Mouse (Mus musculus) embryonic facial prominence, embryonic 15.5 days (tissue): ENCODE measurements around the gene Morn3. TPM values are rescaled to one million over a fixed set of nuclear protein-coding genes. Genes with fewer than 3 reads are reported as not detected.

ENCODE experiments used
- ATAC-seq: fragments of 200-750 bp; cut with Nextera tagmentation; 2 replicates; pipeline ENCODE4 v1.8.0; 2017; ENCODE audit warnings: low read depth, moderate TSS enrichment; ENCODE audit not compliant: insufficient number of reproducible peaks, low FRiP score, low TSS enrichment
- H3K27ac ChIP-seq: fragments of 300-500 bp; sonication (generic); replicated peaks from 2 replicates; pipeline ENCODE4 v1.5.1; 2015; ENCODE audit warnings: mild to moderate bottlenecking, inconsistent platforms
- H3K27me3 ChIP-seq: fragments of 300-500 bp; sonication (generic); 2 replicates; pipeline ENCODE4 v1.6.1; 2015; ENCODE audit warnings: inconsistent platforms
- H3K36me3 ChIP-seq: fragments of 300-500 bp; sonication (generic); 2 replicates; pipeline ENCODE4 v1.6.1; 2015; ENCODE audit warnings: mild to moderate bottlenecking, inconsistent platforms
- H3K4me1 ChIP-seq: fragments of 300-500 bp; sonication (generic); 2 replicates; pipeline ENCODE4 v1.6.1; 2015; ENCODE audit warnings: inconsistent platforms
- H3K4me2 ChIP-seq: fragments of 300-500 bp; sonication (generic); replicated peaks from 2 replicates; pipeline ENCODE4 v1.6.1; 2015; ENCODE audit warnings: mild to moderate bottlenecking, inconsistent platforms
- H3K4me3 ChIP-seq: fragments of 300-500 bp; sonication (generic); replicated peaks from 2 replicates; pipeline ENCODE4 v1.5.1; 2015; ENCODE audit warnings: mild to moderate bottlenecking, inconsistent platforms
- H3K9ac ChIP-seq: fragments of 300-500 bp; sonication (generic); 2 replicates; pipeline ENCODE4 v1.6.1; 2015; ENCODE audit warnings: inconsistent platforms
- H3K9me3 ChIP-seq: fragments of 300-500 bp; sonication (generic); replicated peaks from 2 replicates; pipeline ENCODE4 v1.6.1; 2016; ENCODE audit warnings: inconsistent platforms
- WGBS: fragments of 180-500 bp; shearing (Covaris S2); methylation state at CpG from one replicate; pipeline ENCODE4 v1.1.7; 2015; 5-methylcytosine and 5-hydroxymethylcytosine counted together
- polyA plus RNA-seq: library from polyadenylated mRNA; unstranded; fragments of >200 nt; fragmentation: Nextera tagmentation; extraction: Ambion mirVana; gene quantifications from 2 replicates; pipeline ENCODE4 v1.2.1, GENCODE M21; 2015

Morn3 gene
- polyA plus RNA-seq, 1 experiment from 2014 or later = 11.2 TPM

- 0 out of 2 replicates have a peak, but pooled peaks cover 5% of the 10 kb centered on the region for H3K36me3 ChIP-seq
- 91% methylated on average over 5 of the region's 5 CpGs for WGBS
- H3K27ac ChIP-seq = no peak overlapping the region
- no peak overlapping the region for H3K4me2 ChIP-seq
- H3K9me3 ChIP-seq = no peaks in the 10 kb centered on the region
- no peaks in the 10 kb centered on the region for H3K27me3 ChIP-seq
- no peak overlapping the region for H3K4me3 ChIP-seq
- peaks cover 37% of the 10 kb centered on the region for H3K4me1 ChIP-seq
- no peak overlapping the region for H3K9ac ChIP-seq
- no peak for ATAC-seq
Observed at GRCm38 (mm10) chr5:123020426-123020825, 26.4 kb downstream of the Morn3 start.

- 0 out of 2 replicates have a peak, but pooled peaks cover 5% of the 10 kb centered on the region for H3K36me3 ChIP-seq
- 46% methylated on average over 10 of the region's 10 CpGs for WGBS
- no peak overlapping the region for H3K4me2 ChIP-seq
- peak overlapping the region; percentile 45 for H3K27ac ChIP-seq
- H3K4me3 ChIP-seq = no peak overlapping the region
- H3K9ac ChIP-seq = no peak overlapping the region
- ATAC-seq = no peak
- H3K27me3 ChIP-seq = no peaks in the 10 kb centered on the region
- H3K9me3 ChIP-seq = no peaks in the 10 kb centered on the region
- peaks cover 39% of the 10 kb centered on the region for H3K4me1 ChIP-seq
Observed at GRCm38 (mm10) chr5:123019336-123020016, 27.3 kb downstream of the Morn3 start.

- H3K4me2 ChIP-seq = no peak overlapping the region
- H3K36me3 ChIP-seq = 0 out of 2 replicates have a peak, but pooled peaks cover 5% of the 10 kb centered on the region
- WGBS = 84% methylated on average over 4 of the region's 4 CpGs
- no peaks in the 10 kb centered on the region for H3K27me3 ChIP-seq
- H3K27ac ChIP-seq = no peak overlapping the region
- H3K4me3 ChIP-seq = no peak overlapping the region
- no peak for ATAC-seq
- H3K9ac ChIP-seq = no peak overlapping the region
- H3K9me3 ChIP-seq = no peaks in the 10 kb centered on the region
- peaks cover 46% of the 10 kb centered on the region for H3K4me1 ChIP-seq
Observed at GRCm38 (mm10) chr5:123017504-123017903, 29.3 kb downstream of the Morn3 start.

DNA sequence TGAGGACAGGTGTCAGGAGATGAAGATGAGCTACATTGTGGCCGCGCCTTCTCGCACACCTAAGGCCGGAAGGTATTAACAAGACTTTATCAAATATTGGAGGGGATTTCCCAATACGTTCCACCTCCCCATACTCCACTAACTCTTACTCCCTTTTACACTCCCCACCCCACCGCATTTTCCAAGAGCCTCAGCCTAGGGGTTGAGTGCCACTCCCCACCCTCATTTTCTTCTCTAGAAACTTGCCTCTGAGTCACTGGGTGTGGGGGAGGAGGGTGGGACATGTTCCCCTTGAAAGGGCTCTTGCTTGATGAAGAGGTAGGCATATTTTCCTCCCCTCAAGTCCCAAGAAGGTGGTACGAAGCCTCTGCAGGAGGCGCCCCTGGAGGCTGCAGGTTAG lies 30.9 kb downstream of the Morn3 start:
- Histone ChIP-seq H3K4me2 (peak overlapping the region; percentile 87), H3K27me3 (no peaks in the 10 kb centered on the region), H3K9ac (peak overlapping the region; percentile 72), H3K9me3 (no peaks in the 10 kb centered on the region), H3K4me1 (peaks cover 46% of the 10 kb centered on the region), H3K36me3 (0 out of 2 replicates have a peak, but pooled peaks cover 5% of the 10 kb centered on the region), H3K27ac (peak overlapping the region; percentile 95), H3K4me3 (peak overlapping the region; percentile 82)
- no peak for ATAC-seq
- WGBS = 18% methylated on average over 8 of the region's 8 CpGs

DNA sequence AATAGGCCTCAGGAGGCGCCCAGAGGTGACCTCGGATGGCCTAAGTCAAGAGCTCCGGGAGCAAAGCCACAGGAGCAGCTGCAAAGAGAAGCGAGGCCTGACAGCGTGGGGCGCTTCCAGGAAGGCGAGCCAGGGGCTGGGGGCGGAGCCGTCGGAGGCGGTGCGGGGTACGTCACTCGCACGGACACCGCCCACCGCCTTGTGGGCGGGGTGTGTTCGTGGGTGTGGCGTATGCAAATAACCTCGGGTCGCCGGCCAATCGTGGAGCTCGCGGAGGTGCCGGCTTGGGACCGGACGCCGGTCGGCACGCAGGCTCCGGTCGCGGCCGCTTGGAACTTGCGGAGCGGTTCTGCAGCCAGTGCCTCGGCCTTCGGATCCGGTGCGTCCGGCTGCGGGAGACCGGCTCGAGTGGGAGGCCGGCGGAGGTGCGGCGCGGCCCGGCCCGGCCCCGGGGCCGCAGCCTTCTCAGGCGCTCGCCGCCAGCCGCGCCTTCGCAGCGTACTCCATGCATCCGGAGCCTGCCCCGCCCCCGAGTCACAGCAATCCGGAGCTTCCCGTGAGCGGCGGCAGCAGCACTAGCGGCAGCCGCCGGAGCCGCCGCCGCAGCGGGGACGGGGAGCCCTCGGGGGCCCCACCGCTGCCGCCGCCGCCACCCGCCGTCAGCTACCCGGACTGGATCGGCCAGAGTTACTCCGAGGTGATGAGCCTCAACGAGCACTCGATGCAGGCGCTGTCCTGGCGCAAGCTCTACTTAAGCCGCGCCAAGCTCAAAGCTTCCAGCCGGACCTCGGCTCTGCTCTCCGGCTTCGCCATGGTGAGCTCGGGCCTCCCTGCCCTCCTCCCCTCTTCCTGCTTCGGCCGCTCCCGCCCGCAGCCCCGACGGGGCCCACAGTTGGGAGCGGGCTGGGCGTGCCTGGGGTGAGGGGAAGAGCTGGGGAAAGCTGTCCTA lies 31.8 kb downstream of the Morn3 start, which contains the start of gene Orai1:
TSS of gene Orai1 (plus strand) at position 322 of the 949 bp plus-strand sequence.
- peak within 1 kb of the TSS; percentile 95 for H3K27ac ChIP-seq
- H3K27me3 ChIP-seq = no peaks in the 10 kb centered on the region
- H3K9ac ChIP-seq = peak within 1 kb of the TSS; percentile 72
- peak within 1 kb of the TSS; percentile 87 for H3K4me2 ChIP-seq
- WGBS = under 1% methylated on average over 106 of the region's 106 CpGs
- H3K9me3 ChIP-seq = no peaks in the 10 kb centered on the region
- peak within 1 kb of the TSS; percentile 82 for H3K4me3 ChIP-seq
- H3K4me1 ChIP-seq = peaks cover 49% of the 10 kb centered on the region
- H3K36me3 ChIP-seq = 0 out of 2 replicates have a peak, but pooled peaks cover 5% of the 10 kb centered on the region
- peak; percentile 96 for ATAC-seq

- Histone ChIP-seq H3K36me3 (0 out of 2 replicates have a peak, but pooled peaks cover 5% of the 10 kb centered on the region), H3K9ac (no peak overlapping the region), H3K27me3 (no peaks in the 10 kb centered on the region), H3K4me2 (no peak overlapping the region), H3K9me3 (no peaks in the 10 kb centered on the region), H3K27ac (no peak overlapping the region), H3K4me3 (no peak overlapping the region), H3K4me1 (peaks cover 41% of the 10 kb centered on the region)
- ATAC-seq = no peak
- WGBS = 63% methylated on average over 9 of the region's 9 CpGs
Observed at GRCm38 (mm10) chr5:123013599-123014315, 33.1 kb downstream of the Morn3 start.

GRCm38 (mm10) chr5:123011705-123012104 lies 35.1 kb downstream of the Morn3 start:
- Histone ChIP-seq H3K36me3 (no peaks in the 10 kb centered on the region), H3K9ac (no peak overlapping the region), H3K27ac (no peak overlapping the region), H3K9me3 (no peaks in the 10 kb centered on the region), H3K27me3 (no peaks in the 10 kb centered on the region), H3K4me3 (no peak overlapping the region), H3K4me2 (no peak overlapping the region), H3K4me1 (peaks cover 27% of the 10 kb centered on the region)
- ATAC-seq = no peak
- WGBS = 93% methylated on average over 9 of the region's 9 CpGs

GRCm38 (mm10) chr5:123010806-123011205 lies 36.0 kb downstream of the Morn3 start:
- Histone ChIP-seq H3K4me2 (no peak overlapping the region), H3K27ac (no peak overlapping the region), H3K9me3 (no peaks in the 10 kb centered on the region), H3K36me3 (no peaks in the 10 kb centered on the region), H3K4me1 (peaks cover 20% of the 10 kb centered on the region), H3K4me3 (no peak overlapping the region), H3K27me3 (no peaks in the 10 kb centered on the region), H3K9ac (no peak overlapping the region)
- 91% methylated on average over 6 of the region's 6 CpGs for WGBS
- no peak for ATAC-seq

- Histone ChIP-seq H3K9me3 (no peaks in the 10 kb centered on the region), H3K4me1 (peaks cover 15% of the 10 kb centered on the region), H3K36me3 (no peaks in the 10 kb centered on the region), H3K4me3 (no peak overlapping the region), H3K27me3 (no peaks in the 10 kb centered on the region), H3K9ac (no peak overlapping the region), H3K27ac (no peak overlapping the region; the same call in 1 of the 2 replicates), H3K4me2 (no peak overlapping the region)
- ATAC-seq = no peak
- 45% methylated on average over 11 of the region's 11 CpGs for WGBS
Observed at GRCm38 (mm10) chr5:123009873-123010272, 36.9 kb downstream of the Morn3 start.

- Histone ChIP-seq H3K9me3 (no peaks in the 10 kb centered on the region), H3K9ac (no peak overlapping the region), H3K4me2 (no peak overlapping the region), H3K36me3 (no peaks in the 10 kb centered on the region), H3K4me1 (peaks cover 10% of the 10 kb centered on the region), H3K27ac (0 out of 2 replicates have a peak overlapping the region, but pooled peaks have one; percentile 22), H3K27me3 (no peaks in the 10 kb centered on the region), H3K4me3 (no peak overlapping the region)
- no peak for ATAC-seq
- 66% methylated on average over 7 of the region's 7 CpGs for WGBS
Observed at GRCm38 (mm10) chr5:123008877-123009493, 37.8 kb downstream of the Morn3 start.
